Mouse (Mus musculus): Measurements from ENCODE around the gene Lsm7.
A peak's percentile ranks its signal among the peaks of the same experiment; 100 is the strongest.
"Not testable (repeated sequence)": the region's sequence is repeated elsewhere in the genome, so short reads cannot be mapped to it uniquely, and the experiment has no call there.

Gene Lsm7

DNA sequence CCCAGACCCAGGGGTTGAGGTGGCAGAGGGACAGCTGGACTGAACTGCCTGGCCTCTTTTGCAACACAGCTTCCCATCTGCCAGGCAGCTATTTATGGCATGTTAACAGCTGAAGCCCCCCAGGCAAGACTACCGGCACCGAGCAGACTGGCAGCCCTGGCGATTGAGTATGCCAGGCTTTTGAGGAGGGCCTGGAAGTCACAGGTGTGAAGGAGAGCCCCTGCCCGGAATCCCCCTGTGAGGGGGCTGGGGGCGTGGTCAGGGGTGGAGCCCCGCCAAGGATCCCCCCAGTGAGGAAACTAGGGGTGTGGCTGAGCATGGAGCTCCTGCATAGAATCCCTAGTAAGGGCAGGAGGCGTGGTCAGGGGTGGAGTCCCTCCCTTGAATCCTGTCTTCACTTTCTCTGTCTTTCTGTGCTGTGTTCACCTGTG lies 18.0 kb downstream of the Lsm7 start:
- no peak for DNase-seq (ENCODE audit: low spot score in 2 of 2)

DNA sequence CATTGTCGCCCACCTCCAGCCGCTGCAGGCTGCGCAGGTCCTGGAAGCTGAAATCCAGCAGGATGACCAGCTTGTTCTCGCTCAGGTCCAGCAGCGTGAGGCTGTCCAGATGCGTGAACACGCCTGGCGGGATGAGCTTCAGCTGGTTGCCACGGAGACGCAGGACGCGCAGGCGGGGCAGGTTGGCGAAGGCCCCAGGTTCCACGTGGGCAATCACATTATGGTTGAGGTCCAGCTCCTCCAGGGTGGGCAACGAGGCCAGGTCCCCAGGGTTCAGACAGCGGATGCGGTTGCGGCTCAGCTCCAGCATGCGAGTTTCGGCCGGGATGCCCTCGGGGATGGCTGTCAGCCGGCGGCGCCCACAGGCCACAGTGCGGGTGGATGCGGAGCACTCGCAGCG lies 19.4 kb downstream of the Lsm7 start:
- DNase-seq (ENCODE audit: low spot score in 2 of 2) = no peak

DNA sequence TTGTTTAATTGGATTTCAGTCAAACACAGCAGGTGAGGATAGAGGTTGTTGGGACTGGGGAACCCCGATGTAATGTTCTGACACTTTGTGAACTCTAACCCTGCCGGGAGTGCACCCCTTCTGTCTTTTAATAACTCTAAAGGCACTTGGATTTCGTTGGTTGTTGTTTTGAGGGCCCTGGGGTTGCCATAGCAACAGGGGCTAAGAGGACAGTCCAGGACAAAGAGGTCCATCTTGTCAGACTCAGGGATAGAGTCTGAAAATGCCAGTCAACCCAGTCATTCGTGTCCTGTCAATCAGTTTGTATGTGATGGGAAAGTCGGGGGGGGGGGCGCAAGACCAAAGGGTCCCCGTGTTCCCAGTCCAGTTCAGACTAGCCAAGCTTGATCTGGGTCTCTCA lies 22.2 kb downstream of the Lsm7 start:
- DNase-seq (ENCODE audit: low spot score in 2 of 2) = no peak

DNA sequence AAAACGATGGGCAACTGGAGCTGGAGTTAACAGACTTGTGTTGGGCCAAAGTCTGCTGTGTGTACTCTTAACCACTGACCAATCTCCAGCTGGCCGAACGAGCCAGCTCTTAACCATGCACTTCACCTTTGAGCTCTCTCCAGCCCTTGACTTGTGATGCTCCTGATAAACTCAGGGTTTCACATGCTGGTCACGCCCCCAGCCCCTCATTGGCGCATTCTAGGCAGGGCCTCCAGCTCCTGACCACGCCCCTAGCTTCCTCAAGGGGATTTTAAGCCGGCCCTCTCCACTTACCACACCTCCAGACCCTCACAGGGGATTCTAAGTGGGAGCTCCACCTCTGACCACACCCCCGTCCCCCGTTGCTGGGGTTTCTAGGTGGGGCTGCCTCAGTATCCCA lies 23.9 kb downstream of the Lsm7 start:
- DNase-seq (ENCODE audit: low spot score in 2 of 2) = peak; percentile 73 to 79

DNA sequence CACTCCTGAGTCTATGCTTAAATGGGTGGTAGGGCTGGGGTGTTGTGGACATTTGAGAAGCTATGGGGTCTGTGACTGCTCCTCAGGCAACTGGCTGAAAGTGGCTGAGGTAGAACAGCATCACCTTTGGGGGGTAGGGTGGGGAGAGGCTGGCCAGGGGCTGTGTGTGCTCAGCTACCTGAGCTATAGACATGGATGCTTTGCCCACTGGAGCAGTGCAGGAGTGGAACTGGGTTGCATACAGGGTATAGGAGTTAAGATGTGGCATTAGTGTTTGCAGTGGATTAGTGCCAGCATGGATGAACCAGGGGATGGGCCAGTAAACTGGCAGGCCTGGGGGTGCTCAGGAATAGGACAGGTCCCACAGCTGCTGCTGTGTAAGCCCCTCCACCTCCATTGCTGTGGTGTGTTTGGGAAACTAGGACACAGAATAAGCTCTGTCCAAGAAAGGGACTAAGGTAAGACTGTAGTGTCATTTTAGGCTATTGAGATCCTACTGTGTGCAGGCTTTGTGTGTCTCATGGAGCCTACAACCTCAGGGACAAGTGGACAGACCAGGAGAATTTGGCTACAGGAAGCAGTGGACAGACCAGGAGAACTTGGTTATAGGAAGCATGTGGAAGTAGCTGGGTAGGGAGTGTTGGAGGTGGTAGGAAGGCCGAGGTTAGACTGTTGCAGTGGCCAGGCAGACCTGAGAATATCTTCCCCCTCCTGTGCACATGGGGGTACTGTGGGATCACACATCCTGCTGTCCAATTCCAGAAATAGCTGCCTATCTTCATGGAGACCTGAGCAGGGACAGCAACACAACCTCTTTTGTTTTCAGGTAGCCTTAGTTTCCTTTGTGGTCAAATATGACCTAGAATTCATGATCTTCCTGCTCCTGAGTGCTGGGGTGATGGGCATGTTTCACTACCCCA lies 25.4 kb downstream of the Lsm7 start:
- DNase-seq (ENCODE audit: low spot score in 2 of 2) = no peak

DNA sequence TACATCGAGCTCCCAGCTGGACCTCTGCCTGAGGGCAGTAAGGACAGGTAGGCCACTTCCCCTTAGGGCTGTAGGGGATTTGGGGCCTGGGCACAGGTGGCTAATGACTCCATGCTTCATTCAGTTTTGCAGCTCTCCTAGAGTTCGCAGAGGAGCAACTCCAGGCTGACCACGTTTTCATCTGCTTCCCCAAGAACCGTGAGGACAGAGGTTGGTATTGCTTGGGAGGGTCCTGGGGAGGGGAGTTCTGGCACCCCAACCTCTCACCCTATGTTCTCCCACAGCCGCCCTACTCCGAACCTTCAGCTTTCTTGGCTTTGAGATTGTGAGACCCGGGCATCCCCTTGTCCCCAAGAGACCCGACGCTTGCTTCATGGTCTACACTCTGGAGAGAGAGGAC lies 26.4 kb downstream of the Lsm7 start:
- DNase-seq (ENCODE audit: low spot score in 2 of 2) = not testable (repeated sequence)

DNA sequence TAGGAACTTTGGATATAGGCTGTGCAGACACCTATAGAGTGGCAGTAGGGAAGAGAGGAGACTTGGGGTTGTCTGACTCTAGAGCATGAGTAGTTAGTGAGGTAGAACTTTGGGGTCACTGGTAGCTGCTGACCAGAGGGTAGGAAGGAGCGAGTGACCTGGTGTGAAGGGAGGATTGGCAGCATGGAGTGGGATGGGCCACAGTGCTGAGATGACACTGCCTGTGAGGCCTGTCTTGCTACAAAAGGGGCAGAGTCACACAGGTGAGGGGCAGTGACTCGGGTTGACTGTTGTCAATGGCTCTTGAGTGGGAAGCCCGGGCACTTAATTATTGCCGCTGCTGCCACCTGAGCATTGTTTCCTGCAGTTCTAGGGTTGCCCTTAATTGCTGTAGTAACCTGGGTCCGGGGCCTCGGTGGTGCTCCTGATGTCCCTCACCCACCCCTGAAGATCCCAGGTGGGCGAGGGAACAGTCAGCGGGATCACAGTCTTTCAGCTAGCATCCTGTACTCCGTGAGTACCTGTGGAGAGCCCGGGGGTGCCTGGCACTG lies 27.1 kb downstream of the Lsm7 start:
- DNase-seq (ENCODE audit: low spot score in 2 of 2) = no peak

DNA sequence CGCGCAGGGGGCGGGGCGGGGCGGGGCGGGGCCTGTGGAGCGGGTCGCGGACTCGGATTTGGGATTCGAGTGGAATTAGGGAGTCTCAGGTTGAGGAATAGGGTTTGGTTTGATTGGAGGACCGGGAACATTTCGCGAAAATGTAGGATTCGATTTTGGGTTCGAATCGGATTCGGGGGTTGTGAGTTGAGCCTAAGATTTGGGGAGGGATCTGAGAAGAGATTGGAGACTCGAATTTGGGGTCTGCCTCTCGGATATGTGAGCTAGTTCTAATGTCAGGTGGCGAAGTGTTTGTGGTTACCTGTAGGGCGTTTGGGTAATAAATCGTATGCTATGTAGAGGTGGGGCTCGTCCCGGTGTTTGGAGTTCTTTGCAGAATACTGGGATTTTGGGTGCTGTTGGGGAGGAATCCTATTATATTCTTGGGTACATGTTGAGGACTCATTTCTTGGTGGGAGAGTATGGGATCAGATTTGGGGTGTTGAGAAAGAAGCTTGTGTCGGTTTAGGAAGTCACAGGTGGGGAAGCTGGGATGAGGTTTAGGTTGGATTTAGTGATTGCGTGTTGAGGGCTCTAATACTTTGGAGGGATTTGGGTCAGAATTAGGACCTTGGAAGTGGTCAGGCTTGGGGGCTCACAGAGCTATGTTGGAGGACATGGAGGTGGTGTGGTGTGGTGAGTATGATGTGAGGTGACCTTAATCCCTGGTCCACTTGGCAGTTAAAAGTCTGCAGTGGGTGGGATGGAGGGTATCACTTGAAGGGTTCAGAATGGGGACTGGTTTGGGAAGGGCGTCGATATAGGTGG lies 27.7 kb downstream of the Lsm7 start:
- no peak for DNase-seq (ENCODE audit: low spot score in 2 of 2)

DNA sequence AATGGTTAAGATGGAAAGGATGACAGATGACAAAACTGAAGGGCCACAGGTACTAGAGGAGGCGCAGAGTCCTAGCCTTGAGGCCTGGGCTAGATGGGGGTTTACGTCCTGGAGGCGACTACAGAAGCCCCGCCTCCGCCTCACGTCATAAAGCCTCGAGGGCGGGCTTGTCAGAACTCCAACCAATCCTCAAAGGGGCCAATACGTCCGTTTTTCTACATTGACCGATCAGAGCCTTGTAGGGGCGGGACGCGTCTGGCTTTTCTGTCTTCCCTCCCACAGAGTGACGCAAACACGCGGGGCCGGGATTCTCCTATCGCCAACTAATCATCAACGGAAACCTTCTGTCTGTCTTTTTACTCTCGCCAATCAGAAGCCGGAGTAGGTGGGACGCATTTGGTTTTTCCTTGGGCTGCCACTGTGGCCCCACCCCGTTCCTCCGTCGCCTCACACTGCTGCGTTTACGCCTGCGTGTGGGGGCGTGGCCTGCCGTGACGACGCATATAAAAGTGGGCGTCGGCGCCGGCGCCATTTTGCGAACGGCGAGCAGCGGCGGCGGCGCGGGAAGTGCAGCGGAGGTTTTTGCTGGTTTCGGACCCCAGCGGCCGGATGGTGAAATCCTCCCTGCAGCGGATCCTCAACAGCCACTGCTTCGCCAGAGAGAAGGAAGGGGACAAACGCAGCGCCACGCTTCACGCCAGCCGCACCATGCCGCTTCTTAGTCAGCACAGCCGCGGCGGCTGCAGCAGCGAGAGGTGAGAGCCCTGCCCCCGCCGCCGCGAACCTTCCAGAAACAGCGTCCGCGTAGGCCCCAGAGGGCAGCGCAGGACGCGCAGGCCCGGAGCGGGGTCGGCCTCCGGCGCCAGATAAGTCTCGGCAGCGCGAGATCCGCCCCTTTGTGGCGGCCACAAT lies 28.6 kb downstream of the Lsm7 start, which contains the start of gene Oaz1:
Gene Oaz1 (plus strand): TSS at position 506 of the 912 bp plus-strand sequence.
- peak; percentile 97 to 99 for DNase-seq (ENCODE audit: low spot score in 2 of 2)

DNA sequence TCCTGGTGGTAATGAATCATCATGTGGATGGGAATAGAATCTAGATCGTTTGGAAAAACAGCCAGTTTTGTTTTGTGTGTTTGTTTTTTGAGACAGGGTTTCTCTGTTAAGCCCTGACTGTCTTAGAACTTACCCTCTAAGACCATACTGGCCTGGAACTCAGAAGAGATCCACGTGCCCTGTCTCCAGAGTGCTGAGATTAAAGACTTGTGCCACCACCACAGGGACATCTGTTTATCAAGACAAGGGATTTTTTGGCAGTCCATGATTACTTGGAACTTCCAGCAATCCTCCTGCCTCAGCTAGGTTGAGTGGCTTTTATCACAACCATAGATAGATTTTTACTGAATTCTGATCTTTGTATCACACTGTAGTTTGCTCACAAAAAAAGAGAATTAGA lies 30.2 kb downstream of the Lsm7 start:
- DNase-seq (ENCODE audit: low spot score in 2 of 2) = no peak

DNA sequence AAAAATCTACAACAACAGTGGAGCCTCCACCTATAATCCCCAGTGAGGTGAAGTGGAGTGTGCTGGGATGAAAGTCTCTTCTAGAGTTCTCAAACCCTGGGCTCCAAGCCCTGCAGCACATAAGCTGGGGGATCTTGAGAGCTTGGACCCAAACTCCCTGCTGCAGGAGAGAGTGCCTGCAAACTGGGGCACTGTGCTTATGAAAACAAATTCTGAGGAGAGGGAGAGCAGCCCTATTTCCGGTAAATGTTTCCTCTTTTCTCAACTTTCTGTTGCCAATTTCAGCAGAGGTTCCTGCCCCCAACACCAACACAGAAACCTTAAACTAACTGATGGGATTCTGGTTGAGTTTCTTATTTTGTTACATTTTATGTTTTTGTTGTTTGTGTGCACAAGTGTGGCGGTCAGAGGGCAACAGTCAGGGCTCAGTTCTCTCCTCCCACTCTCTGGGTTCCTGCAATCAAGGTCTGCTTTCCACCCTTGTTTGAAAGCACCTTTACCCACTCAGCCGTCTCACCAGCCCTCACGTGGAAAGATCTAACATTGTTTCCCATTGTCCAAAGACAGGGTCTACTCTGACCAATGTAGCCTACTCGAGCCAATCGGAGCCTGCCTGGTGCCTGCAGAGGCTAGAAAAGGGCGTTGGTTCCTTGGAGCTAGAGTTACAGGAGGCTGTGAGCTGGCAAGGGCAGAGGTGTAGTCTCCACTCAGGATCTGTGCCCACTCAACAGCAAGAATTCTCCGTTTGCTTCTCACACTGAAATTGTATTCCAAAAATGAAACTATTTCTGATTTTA lies 31.0 kb downstream of the Lsm7 start:
- DNase-seq (ENCODE audit: low spot score in 2 of 2) = no peak

DNA sequence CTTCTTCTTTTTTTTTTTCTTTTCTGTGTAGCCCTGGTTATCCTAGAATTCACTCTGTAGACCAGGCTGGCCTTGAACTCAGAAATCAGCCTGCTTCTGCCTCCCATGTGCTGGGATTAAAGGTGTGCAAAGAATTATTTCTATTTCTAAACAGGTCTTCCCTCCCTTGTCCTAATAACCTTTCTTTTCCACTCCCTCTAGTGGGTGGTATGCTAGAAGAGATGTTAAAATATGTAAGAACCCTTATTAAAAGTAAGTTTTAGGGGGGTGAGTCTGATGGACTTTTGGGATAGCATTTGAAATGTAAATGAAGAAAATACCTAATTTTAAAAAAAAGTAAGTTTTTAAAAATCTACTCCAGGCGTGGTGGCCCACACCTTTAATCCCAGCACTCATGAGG lies 31.7 kb downstream of the Lsm7 start:
- no peak for DNase-seq (ENCODE audit: low spot score in 2 of 2)

DNA sequence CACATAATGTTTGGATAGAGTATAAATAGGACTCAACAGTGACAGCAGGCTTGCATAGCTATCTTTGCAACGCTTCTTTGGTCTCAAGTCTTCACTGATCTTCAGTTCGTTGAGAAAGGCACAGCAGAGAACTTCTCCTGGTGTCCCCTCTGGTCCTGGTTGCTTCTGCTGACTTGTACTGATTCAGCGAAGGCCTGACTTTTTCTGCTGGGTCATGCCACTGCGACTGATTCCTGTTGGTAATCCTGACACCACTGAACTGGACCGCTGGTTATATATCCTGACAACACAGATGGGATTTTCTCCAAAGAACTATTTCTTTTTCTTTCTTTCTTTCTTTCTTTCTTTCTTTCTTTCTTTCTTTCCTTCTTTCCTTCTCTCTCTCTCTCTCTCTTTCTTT lies 32.5 kb downstream of the Lsm7 start:
- no peak for DNase-seq (ENCODE audit: low spot score in 2 of 2)

DNA sequence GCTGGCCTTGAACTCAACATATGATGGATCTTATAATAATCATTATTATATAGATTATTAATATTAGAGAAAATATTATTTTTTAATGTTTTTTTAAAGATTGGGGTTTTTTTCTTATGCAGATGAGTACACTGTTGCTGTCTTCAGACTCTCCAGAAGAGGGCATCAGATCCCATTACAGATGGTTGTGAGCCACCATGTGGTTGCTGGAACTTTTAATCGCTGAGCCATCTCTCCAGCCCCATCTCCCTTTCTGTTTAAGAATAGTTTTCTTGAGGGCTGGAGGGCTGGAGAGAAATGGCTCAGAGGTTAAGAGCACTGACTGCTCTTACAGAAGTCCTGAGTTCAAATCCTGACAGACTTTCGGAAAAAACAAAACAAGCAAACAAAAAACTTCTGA lies 33.0 kb downstream of the Lsm7 start:
- DNase-seq (ENCODE audit: low spot score in 2 of 2) = no peak

DNA sequence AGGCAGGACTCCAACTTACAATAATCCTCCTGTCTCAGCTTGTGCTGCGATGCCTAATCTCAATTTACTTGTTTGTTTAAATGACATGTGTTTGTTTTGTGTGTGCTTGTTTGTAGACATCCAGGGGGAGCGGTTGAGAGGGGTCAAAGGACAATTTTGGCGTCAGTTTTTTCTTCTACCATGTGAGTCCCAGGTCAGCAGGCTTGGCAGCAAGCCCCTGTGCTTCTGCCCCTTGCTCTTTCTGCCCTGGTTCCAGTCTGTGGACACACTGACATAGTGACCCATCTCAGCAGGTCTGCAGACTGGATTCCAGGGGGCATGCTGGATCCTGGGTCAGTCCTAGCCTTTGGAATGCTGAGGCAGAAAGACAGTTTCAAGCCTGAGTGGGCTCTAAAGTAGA lies 35.6 kb downstream of the Lsm7 start:
- DNase-seq (ENCODE audit: low spot score in 2 of 2) = no peak

DNA sequence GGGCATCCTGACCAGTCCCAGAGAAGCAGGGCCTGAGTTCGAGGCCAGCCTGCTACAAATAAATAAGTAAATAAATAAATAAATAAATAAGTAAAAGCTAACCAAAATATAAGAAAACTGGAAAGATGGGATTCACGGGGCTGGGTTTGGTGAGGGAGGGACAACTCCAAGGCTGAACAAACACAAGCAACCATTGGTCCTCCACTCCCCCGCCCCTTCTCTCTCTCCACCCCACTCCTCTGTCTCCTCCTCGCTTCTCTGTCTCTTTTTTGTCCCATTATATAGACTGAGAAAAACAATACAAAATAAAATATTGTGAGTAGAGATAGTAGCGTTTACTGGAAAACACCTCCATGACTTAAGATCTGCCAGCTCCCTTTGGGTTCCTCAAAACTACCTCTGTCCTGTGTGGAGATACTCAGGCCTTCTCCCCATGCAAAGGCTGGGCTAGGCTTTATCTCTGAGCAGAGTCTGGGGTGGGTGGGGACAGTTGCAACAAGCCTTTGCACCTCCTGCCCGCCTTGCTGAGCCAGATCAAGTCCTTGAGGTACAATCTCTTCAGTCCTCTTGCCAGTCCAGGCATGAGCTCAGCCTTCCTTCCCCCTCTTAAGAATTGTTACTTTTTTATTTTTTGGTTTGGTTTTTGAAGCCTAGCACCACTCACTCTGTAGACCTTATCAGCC lies 36.3 kb downstream of the Lsm7 start:
- DNase-seq (ENCODE audit: low spot score in 2 of 2) = peak; percentile 79 to 82

DNA sequence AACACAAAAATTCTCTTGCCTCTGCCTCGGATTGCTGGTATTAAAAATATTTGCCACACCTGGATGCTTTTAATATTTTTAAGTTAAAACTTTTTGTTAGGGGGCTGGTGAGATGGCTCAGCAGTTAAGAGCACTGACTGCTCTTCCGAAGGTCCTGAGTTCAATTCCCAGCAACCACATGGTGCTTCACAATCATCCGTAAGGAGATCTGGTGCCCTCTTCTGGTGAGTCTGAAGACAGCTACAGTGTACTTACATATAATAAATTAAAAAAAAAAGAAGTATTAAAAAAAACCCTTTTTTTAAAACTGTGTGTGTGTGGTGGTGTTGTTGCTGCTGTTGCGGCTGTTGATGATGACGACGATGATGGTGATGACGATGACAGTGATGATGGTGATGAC lies 37.1 kb downstream of the Lsm7 start:
- DNase-seq (ENCODE audit: low spot score in 2 of 2) = not testable (repeated sequence)

DNA sequence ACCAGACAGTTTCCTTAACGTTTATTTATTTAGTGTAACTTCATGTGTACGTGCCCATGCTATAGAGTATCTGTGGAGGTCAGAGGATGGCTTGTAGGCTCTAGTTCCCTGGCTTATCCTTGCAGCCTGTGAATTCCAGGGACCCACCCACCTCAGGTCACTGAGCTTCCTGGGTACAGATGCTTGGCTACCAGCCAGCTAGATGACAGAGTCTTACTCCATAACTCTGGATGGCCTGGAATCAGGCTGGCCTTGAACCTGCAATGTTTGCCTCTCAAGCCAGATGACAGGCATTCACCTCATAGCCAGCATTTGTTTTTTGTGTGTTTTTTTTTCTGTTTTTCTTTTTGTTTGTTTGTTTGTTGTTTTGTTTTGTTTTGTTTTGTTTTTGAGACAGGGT lies 37.8 kb downstream of the Lsm7 start:
- no peak for DNase-seq (ENCODE audit: low spot score in 2 of 2)

DNA sequence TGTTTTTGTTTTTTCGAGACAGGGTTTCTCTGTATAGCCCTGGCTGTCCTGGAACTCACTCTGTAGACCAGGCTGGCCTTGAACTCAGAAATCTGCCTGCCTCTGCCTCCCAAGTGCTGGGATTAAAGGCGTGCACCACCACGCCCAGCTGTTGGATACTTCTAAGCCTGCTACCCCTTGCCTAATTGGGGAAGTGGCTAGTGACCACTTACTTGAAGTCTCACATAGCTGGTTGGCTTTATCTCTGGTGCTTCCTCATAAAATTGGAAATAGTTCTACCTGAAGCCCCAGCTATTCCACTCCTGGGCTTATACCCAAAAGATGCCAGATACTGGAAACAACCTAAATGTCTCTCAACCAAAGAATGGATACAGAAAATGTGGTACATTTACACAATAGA lies 38.7 kb downstream of the Lsm7 start:
- DNase-seq (ENCODE audit: low spot score in 2 of 2) = not testable (repeated sequence)

DNA sequence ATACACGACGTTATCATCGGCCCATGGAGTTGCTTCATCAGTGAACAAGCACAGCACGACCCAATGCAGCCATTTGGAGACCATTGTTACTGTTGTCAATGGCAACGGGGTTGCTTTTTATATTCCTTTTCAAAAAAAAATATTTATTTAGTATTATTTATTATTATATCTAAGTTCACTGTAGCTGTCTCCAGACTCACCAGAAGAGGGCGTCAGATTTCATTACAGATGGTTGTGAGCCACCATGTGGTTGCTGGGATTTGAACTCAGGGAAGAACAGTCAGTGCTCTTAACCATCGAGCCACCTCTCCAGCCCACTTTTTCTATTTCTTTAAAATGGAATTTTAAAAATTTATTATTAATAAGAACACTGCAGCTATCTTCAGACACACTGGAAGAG lies 40.2 kb downstream of the Lsm7 start:
- no peak for DNase-seq (ENCODE audit: low spot score in 2 of 2)

All from spleen, postnatal 4 days (tissue).